Mouse (Mus musculus) forebrain, embryonic 14.5 days (tissue): ENCODE measurements around the gene Gm17334. TPM values are rescaled to one million over a fixed set of nuclear protein-coding genes. Genes with fewer than 3 reads are reported as not detected.

Experiments
- ATAC-seq: fragments of 200-750 bp; cut with Nextera tagmentation; 2 replicates; pipeline ENCODE4 v1.8.0; 2017; ENCODE audit warnings: mild to moderate bottlenecking, moderate library complexity
- DNase-seq: peaks from one replicate; pipeline ENCODE4 v3.0.0-alpha.2; 2015; ENCODE audit warnings: low spot score
- H3K27ac ChIP-seq: fragments of 300-500 bp; sonication (generic); 2 replicates; pipeline ENCODE4 v1.5.1; 2014; ENCODE audit warnings: low read depth, mild to moderate bottlenecking, control low read depth, low read length, moderate library complexity
- H3K27me3 ChIP-seq: fragments of 300-500 bp; sonication (generic); replicated peaks from 2 replicates; pipeline ENCODE4 v1.6.1; 2014; ENCODE audit warnings: low read length, control low read depth, mixed read lengths; ENCODE audit not compliant: control insufficient read depth, insufficient read depth
- H3K36me3 ChIP-seq: fragments of 300-500 bp; sonication (generic); 2 replicates; pipeline ENCODE4 v1.6.1; 2014; ENCODE audit warnings: low read length, control low read depth; ENCODE audit not compliant: control insufficient read depth, insufficient read depth
- H3K4me1 ChIP-seq: fragments of 300-500 bp; sonication (generic); 2 replicates; pipeline ENCODE4 v1.6.1; 2014; ENCODE audit warnings: antibody characterized with exemption, low read length, control low read depth; ENCODE audit not compliant: control insufficient read depth, insufficient read depth
- H3K4me2 ChIP-seq: fragments of 300-500 bp; sonication (generic); 2 replicates; pipeline ENCODE4 v1.6.1; 2014; ENCODE audit warnings: mild to moderate bottlenecking, control low read depth, low read length
- H3K4me3 ChIP-seq: fragments of 300-500 bp; sonication (generic); 2 replicates; pipeline ENCODE4 v1.5.1; 2014; ENCODE audit warnings: low read depth, low read length, control low read depth
- H3K9ac ChIP-seq: fragments of 300-500 bp; sonication (generic); 2 replicates; pipeline ENCODE4 v1.6.1; 2014; ENCODE audit warnings: mild to moderate bottlenecking, low read length, control low read depth, moderate library complexity
- H3K9me3 ChIP-seq: fragments of 300-500 bp; sonication (generic); replicated peaks from 2 replicates; pipeline ENCODE4 v1.6.1; 2016; ENCODE audit warnings: low read length, control low read depth, mixed read lengths; ENCODE audit not compliant: control insufficient read depth
- WGBS: fragments of 180-500 bp; shearing (Covaris S2); extraction: QIAGEN DNeasy Blood & Tissue Kit; methylation state at CpG from one replicate; pipeline ENCODE4 v1.1.7; 2014; 5-methylcytosine and 5-hydroxymethylcytosine counted together
- polyA plus RNA-seq: library from polyadenylated mRNA; unstranded; fragments of >200 nt; fragmentation: Nextera tagmentation; extraction: Ambion mirVana; gene quantifications from 2 replicates; pipeline ENCODE4 v1.2.1, GENCODE M21; 2014

The Gm17334 gene
- polyA plus RNA-seq, 1 experiment from 2014 or later = not detected

- WGBS = 61% methylated on average over 4 of the region's 4 CpGs
- Histone ChIP-seq H3K36me3 (no peaks in the 10 kb centered on the region), H3K9me3 (no peaks in the 10 kb centered on the region), H3K9ac (no peak overlapping the region), H3K4me3 (no peak overlapping the region), H3K4me1 (no peaks in the 10 kb centered on the region), H3K27ac (no peak overlapping the region), H3K27me3 (no peaks in the 10 kb centered on the region), H3K4me2 (no peak overlapping the region)
- no peak for ATAC-seq
- no peak for DNase-seq
Measured at GRCm38 (mm10) chr11:53749306-53749705, 23.7 kb downstream of the Gm17334 start.

GRCm38 (mm10) chr11:53748614-53749013 is 24.4 kb downstream of the Gm17334 start:
- no peak overlapping the region for H3K4me2 ChIP-seq
- H3K9me3 ChIP-seq = no peaks in the 10 kb centered on the region
- no peak overlapping the region for H3K4me3 ChIP-seq
- no peak overlapping the region for H3K9ac ChIP-seq
- DNase-seq (no peak), ATAC-seq (no peak)
- no peaks in the 10 kb centered on the region for H3K27me3 ChIP-seq
- H3K4me1 ChIP-seq = no peaks in the 10 kb centered on the region
- 90% methylated on average over 6 of the region's 6 CpGs for WGBS
- H3K27ac ChIP-seq = no peak overlapping the region
- H3K36me3 ChIP-seq = no peaks in the 10 kb centered on the region

- no peak for DNase-seq
- Histone ChIP-seq H3K4me3 (no peak overlapping the region), H3K27ac (no peak overlapping the region), H3K9ac (no peak overlapping the region), H3K27me3 (no peaks in the 10 kb centered on the region), H3K4me2 (no peak overlapping the region), H3K4me1 (no peaks in the 10 kb centered on the region), H3K9me3 (no peaks in the 10 kb centered on the region), H3K36me3 (no peaks in the 10 kb centered on the region)
- ATAC-seq = no peak
- 95% methylated on average over 9 of the region's 9 CpGs for WGBS
Measured at GRCm38 (mm10) chr11:53747985-53748384, 25.0 kb downstream of the Gm17334 start.

GRCm38 (mm10) chr11:53745260-53745659 is 27.7 kb downstream of the Gm17334 start:
- Histone ChIP-seq H3K27me3 (no peaks in the 10 kb centered on the region), H3K4me3 (no peak overlapping the region), H3K4me1 (no peaks in the 10 kb centered on the region), H3K27ac (no peak overlapping the region), H3K9me3 (no peaks in the 10 kb centered on the region), H3K4me2 (no peak overlapping the region), H3K9ac (no peak overlapping the region), H3K36me3 (no peaks in the 10 kb centered on the region)
- DNase-seq (no peak), ATAC-seq (no peak)
- 89% methylated on average over 2 of the region's 2 CpGs for WGBS

- no peaks in the 10 kb centered on the region for H3K27me3 ChIP-seq
- no peaks in the 10 kb centered on the region for H3K4me1 ChIP-seq
- no peak overlapping the region for H3K4me3 ChIP-seq
- DNase-seq (no peak), ATAC-seq (no peak)
- H3K27ac ChIP-seq = no peak overlapping the region
- no peaks in the 10 kb centered on the region for H3K9me3 ChIP-seq
- WGBS = 4% methylated on average over 5 of the region's 5 CpGs
- no peak overlapping the region for H3K4me2 ChIP-seq
- no peaks in the 10 kb centered on the region for H3K36me3 ChIP-seq
- H3K9ac ChIP-seq = no peak overlapping the region
Measured at GRCm38 (mm10) chr11:53742353-53742752, 30.6 kb downstream of the Gm17334 start.

GRCm38 (mm10) chr11:53737573-53737946 is 35.4 kb downstream of the Gm17334 start:
- peak; percentile 60; the same call in 1 of the 2 replicates for ATAC-seq

GRCm38 (mm10) chr11:53736771-53737572 is 36.0 kb downstream of the Gm17334 start:
- 47% methylated on average over 14 of the region's 14 CpGs for WGBS
- H3K4me1 ChIP-seq = no peaks in the 10 kb centered on the region
- H3K27ac ChIP-seq = no peak overlapping the region
- DNase-seq (peak; percentile 75), ATAC-seq (peak; percentile 72)
- H3K9me3 ChIP-seq = no peaks in the 10 kb centered on the region
- H3K4me2 ChIP-seq = no peak overlapping the region
- H3K27me3 ChIP-seq = no peaks in the 10 kb centered on the region
- H3K9ac ChIP-seq = no peak overlapping the region
- H3K4me3 ChIP-seq = no peak overlapping the region
- H3K36me3 ChIP-seq = no peaks in the 10 kb centered on the region

More at GRCm38 (mm10) chr11:53737573-53737946, 35.4 kb downstream of the Gm17334 start:
- Histone ChIP-seq H3K36me3 (no peaks in the 10 kb centered on the region), H3K4me3 (no peak overlapping the region), H3K4me2 (no peak overlapping the region), H3K9me3 (no peaks in the 10 kb centered on the region), H3K27ac (no peak overlapping the region), H3K4me1 (no peaks in the 10 kb centered on the region), H3K9ac (no peak overlapping the region), H3K27me3 (no peaks in the 10 kb centered on the region)
- WGBS = 36% methylated on average over 6 of the region's 6 CpGs
- peak; percentile 45 for DNase-seq

GRCm38 (mm10) chr11:53735682-53736245 is 37.2 kb downstream of the Gm17334 start:
- DNase-seq = peak; percentile 88
- 26% methylated on average over 17 of the region's 17 CpGs for WGBS
- Histone ChIP-seq H3K9ac (no peak overlapping the region), H3K4me2 (peak overlapping the region; percentile 42), H3K4me1 (no peaks in the 10 kb centered on the region), H3K4me3 (0 out of 2 replicates have a peak overlapping the region, but pooled peaks have one; percentile 2), H3K9me3 (no peaks in the 10 kb centered on the region), H3K27me3 (no peaks in the 10 kb centered on the region), H3K27ac (no peak overlapping the region), H3K36me3 (no peaks in the 10 kb centered on the region)
- ATAC-seq = peak; percentile 94
